Mouse (Mus musculus): ENCODE results near the gene Cacng3. TPM values are rescaled to one million over a fixed set of nuclear protein-coding genes. Genes with fewer than 3 reads are reported as not detected.

The Cacng3 gene
- total RNA-seq, 2 experiments from 2014 or later = not detected

- no peak for ATAC-seq (replicated peaks; ENCODE audit: low FRiP score, poor library complexity, severe bottlenecking)
Measured at GRCm38 (mm10) chr7:122813724-122814123, 143.4 kb downstream of the Cacng3 start.

- no peak for ATAC-seq (replicated peaks; ENCODE audit: low FRiP score, poor library complexity, severe bottlenecking)
Measured at GRCm38 (mm10) chr7:122817565-122817964, 147.3 kb downstream of the Cacng3 start.
